Mouse (Mus musculus) embryo, embryonic 10 days (tissue): ENCODE data around the gene Msl1.

ENCODE experiments used
- DNase-seq: peaks from one replicate; pipeline ENCODE4 v3.0.0-alpha.2; 2015; ENCODE audit warnings: low spot score

Gene Msl1

DNA sequence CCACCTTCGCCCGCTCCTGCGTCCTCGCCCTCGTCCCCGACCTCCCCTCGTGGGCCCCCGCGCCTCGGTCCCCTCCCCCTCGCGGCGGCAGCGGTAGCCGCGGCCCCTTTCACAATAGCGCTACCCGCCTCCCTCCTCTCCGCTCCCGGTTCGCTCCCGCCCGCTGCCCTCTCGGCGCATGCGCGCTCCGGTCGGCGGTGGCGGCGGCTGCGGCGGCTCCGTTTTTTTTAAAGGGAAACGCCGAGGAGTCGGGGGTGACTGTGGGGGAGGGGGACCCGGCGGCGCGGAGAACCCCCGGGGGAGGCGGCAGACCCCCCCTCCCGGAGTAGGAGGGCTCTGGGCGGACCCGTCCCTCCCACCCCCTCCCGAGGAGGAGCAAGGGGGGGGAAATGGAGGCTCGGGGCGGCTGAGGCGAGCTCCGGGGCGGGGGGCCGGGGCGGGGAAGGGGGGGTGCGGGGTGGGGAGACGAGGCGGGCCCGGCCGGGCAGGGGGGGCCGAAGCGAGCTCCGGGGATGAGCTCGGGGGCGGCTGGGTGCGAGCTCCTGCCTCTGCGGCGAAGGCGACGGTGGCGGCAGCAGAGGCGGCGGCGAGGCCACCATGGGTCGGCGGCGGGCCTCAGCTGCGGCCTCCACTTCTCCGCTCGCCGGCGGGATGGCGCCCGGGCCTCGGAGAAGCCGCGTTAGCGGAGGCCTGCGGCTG, at the start of gene Msl1:
Msl1 (plus strand) TSS at position 502 of the 699 bp plus-strand sequence.
- peak; percentile 90 for DNase-seq

DNA sequence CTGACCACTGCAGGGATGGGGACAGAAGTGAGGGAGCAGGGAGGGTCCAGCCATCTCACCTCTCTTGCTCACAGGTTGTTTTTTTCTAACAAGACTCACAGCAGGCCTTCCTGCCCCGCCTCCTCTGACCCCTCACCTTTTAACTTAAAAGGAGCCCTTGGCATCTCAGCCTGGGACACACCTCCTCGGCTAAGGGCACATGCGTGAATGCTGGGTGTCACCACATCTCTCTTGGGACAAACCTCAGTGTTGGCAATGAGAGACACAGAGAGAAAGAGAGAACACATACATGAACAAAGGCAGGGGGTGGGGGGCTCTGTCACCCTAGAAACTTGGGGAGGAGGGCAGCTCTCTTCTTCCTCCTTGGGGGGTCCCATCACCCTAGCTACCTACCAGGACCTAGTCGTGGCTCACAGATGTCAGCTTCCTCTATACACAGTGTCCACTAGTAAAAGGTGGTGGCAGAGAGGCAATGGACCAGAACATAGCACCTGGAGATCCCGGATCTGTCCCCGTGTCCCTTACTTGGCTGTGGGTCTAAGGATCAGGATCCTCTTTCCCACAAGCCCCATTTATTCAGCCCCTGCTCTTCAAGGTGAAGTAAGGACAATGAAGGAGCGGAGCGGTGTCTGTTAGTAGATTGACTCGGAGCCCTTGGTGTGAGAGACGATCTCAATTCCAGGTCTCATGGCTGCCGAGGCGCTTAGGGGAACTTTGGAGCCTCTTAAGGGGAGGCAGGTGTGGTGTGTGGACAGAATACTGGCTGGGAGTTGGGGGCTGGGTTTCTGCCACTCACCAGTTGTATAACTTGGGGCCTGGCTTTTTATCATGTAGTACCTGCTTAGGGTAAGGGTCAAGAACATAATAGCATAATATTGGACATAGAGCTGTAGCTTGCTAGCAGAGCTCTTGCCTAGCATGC, 49.1 kb upstream of the Msl1 start:
- DNase-seq: no peak

DNA sequence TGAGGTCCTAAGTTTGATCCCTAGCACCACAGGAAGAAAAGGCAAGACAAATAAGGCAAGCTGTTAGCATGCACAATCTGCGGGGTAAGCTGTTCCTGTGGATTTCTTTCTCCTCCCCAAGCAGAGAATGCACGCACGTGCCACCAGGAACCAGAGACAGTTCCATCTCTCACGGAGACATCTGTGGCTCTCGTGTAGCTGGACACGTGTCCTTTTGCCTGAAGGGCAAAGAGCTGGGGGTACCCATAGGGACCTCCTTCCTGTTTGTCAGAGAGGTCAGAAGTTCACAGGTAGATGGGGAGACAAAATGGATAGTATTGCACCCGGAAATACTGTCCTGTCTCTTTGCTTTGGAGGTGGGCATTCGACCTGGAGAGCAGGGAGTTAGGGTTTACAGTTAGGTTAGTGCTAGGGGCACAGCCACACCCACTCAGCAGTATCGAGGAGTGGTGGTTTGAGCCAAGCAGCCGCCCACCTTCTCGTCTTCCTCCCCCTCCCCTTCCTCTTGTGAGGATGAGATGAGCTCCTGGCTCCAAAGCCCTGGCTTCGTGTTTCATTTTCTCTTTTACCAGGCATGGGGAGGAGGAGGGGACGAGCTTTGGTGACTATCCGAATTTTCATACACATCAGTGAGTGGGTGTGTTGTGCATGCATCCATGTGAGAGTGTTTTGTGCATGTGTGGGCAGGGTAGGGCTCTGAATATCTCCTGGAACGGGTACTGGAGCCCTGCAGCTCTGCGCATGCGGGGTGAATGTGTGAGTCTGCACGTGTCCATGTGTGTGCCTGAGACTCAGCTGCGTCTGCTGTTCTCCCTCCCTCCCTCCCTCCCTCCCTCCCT, 48.2 kb upstream of the Msl1 start:
- DNase-seq: peak; percentile 89

DNA sequence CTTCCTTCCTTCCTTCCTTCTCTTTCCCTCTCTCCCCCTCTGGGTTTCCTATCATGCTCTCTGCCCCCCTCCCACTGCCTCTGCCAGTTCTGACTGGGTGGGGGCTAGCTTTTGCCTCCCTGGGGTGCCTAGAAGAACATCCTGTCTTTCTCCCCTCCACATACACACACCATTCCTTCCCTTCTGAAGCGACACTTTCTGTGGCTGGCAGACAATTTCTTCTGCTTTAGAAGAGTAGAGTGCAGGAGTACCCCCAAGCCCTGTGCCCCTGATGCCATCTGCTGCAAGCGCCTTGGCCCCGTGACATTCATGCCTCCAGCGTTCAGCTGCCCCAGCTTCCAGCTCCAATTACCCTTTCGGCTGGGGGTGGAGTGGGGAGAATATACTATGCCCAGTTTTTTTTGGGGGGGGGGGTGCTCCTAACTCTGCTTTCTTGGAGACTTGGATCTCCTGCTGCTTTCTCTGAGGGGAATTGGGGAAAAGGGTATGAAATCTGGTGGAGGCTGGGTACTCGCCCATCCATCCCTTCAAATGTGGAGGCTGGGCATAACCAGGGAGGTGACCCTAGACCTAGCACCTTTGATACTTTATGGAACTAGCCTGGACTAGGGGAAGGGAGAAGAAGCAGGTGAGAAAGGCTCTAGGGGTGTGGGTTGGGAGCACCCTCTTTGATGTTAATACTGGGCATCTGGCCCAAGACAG, 47.4 kb upstream of the Msl1 start:
- no peak for DNase-seq

DNA sequence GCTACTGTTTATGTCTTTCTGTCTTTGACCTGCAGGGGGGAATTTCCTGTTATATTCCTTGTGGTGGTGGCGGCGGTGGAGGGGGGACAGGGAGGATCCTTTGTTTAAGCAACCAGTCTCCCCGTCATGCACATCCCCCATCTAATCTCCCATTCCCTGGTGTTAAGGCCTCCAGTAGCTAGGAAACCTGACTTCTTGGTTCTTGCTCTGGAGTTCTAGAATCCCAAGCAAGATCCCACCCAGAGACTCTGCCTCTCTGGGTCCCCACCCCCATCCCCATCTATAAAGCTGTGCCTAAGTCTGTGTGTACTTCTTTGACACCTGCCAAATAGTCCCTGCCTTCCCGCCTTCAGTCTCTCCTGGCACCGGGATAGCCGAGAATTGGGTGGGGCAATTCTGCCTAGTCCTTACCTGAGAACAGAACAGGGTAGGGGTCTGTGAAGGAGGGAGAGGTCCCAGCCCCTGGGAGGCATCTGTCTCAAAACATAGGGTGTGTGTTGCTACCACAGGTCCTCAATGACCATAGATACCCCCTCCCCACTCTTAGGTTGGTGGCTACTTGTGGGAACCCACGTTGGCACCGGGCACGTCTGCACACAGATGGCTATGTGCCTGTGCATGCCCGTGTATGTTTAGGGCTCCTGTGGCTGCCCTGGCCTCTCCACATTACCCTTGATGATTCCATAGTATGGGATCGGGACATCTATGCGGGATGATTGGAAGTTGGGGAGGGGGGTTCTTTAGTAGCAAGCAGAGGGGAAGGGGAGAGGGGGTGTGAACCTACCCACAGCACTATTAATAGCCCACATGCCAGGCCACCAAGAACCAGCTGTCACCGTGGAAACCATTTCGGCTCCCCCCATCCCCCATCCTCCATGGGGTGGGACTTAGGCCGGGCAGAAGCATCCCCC, 46.6 kb upstream of the Msl1 start:
- DNase-seq: peak; percentile 28

DNA sequence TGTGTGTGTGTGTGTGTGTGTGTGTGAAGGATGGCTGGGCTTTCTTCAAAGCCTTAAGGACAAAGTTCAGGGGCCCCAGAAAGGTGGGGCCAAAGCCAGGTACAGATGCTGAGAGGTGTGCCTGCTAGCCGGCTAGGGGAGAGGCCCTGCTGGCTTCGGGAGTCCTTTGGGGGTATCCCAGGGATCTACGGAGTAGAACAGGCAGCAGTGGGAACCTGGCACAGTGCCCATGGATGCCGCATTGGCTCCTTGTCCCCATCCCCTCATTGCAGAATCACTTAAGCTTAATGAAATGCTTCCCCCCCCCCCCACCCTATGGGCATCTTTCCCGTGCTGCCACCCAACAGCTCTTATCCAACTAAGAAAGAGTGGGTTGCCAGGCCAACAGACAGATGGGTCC, 45.6 kb upstream of the Msl1 start:
- DNase-seq: no peak

DNA sequence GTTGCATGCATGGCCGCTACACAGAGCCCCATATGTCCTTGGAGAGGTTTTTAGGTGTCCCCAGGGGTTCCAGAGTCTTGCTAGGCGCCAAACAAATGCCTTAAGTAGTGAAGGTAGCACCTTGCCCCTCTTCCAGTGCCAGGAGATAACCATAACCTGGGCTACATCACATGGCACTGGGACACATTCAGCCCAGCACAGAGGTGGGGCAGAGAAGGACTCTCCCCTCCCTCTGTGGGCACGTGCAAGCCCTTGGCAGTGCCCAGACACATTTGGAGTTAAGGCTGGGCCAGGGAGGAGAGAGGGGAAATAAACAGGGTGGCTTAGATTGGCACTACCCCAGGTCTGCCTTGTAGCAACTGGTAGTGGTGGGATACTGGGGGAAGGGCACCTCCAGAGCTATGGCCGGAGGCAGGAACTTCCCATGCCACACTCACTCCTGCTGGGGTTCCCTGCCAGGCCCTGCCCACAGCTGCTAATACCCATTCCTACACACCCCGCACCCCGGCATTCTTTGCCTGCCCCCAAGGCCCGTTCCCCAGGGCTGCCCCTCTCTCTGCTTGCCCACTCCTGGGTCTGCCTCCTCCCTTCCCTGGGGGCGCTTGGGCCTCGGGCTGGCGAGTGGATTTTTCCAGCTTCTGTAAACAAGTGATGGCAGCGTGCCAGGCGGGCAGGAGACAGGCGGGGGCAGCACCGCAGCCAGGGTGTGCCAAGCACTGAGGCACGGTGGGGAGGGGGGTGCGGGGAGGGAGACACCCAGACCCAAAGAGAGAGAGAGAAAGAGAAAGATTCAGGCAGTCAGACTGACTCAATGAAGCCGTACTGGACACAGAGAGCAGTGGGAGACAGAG, 44.7 kb upstream of the Msl1 start:
- no peak for DNase-seq

DNA sequence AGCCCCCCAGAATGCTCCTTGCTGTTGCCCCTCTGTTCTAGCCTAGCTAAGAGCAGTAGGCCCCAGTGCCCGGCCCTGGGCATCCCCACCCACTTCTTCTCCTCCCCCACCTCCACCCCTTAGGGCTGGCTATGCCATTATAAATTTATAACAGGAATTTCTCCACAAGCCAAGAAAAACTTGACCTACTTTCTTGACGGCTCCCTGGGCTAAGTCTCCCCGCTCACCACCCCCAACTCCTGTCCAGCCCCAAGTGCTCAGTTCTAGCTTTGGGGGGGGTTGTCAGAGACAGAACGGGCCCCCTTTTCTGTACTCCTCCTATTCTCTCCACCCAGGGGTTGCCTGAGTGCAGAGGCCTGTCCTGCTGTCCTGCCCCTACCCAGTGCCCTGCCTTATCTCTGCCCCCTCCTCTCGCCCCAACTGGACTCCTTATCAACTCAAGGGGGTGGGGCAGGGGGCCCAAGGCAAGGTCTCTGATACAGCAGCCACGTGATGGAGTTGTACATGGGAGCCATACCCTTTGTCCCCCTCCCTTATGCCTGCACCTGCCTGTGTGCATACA, 44.0 kb upstream of the Msl1 start:
- no peak for DNase-seq

DNA sequence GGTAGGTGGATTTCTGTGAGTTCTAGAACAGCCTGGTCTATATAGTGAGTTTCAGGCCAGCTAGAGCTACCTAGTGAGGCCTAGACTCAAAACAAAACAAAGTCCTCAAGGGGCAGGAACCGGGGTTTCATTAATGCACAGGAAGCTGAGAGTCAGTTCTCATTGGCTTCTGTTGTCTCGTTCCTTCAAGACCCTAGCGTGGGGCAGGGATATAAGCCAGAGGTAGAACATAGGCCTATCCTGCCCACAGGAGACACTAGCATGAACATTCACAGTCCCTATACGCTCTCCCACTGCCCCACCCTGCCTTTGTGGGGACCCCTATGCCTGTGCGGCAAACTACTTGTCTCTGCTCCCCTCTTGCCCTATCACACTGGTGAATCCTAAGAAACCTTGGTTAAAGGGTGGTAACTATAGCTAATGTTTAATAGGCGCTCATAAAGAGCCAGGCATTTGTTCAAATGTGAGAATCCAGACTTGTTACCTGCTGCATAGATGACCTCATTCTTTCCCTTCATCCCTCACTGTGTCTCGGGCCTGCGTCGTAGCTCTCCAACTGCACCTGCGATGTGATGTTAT, 42.7 kb upstream of the Msl1 start:
- DNase-seq: no peak

DNA sequence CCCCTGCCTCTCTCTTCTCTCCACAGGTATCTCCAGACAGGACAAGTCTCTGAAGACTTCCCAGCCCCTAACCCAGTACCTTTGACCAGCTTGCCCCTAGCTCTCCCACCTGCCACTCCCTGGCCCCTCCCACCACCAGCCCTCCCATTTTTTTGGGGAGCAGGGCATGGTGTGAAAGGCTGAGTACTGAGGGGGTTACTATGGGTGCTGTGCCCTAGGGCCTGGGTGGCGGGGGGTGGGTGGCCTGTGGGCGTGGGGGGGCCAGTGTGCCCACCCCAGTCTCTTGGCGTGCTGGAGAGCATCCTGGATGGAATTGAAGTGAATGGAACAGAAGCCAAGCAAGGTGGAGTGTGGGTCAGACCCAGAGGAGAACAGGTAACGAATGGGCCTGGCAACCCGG, 42.1 kb upstream of the Msl1 start:
- no peak for DNase-seq

DNA sequence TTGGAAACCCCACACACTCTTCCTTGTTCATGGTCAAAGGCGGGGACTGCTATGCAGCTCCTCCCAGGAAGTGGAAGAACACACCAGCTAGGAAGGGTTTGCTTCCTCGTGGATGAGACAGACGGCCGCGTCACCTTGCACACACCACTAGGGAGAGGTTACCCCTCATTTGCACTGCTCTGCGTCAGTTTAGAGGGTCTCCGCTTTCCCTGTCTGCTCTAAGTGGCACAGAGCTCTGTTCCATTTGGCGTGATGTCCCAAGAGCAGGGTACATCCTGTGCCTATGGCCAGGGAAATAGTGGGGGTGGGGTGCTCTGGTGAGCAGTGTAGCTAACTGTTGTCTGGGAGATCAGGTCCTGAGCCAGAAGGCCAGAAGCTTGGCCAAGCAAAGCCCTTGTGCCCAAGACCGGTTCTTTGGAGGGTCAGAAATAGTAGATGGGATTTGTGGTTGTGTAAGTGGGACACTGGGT, 41.1 kb upstream of the Msl1 start:
- no peak for DNase-seq

DNA sequence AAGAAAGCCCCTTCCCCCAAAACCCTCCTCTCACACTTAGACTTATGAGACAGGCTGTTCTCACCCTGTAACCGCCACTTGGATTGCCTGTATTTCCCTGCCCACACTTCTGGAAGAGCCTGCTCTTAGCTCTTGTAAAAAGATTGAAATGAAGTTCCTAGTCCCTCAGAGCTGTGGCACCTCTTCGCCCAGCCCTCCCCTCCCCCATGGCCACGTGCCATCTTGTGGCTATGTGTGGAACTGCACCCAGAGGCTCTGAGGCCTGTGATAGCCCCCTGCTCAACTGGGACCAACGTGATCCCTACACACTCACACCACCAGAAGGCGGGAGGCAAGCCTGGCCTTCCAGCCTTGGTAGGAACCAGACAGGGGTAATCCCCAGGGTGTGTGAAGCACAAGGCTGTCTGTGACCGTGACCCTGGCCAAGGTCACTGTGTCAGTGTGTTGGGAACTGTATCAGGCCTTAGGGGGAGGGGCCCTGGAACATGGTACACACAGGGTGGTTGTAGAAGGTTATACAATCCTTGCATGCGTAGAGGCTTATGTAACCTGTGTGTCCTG, 40.6 kb upstream of the Msl1 start:
- DNase-seq: peak; percentile 84

DNA sequence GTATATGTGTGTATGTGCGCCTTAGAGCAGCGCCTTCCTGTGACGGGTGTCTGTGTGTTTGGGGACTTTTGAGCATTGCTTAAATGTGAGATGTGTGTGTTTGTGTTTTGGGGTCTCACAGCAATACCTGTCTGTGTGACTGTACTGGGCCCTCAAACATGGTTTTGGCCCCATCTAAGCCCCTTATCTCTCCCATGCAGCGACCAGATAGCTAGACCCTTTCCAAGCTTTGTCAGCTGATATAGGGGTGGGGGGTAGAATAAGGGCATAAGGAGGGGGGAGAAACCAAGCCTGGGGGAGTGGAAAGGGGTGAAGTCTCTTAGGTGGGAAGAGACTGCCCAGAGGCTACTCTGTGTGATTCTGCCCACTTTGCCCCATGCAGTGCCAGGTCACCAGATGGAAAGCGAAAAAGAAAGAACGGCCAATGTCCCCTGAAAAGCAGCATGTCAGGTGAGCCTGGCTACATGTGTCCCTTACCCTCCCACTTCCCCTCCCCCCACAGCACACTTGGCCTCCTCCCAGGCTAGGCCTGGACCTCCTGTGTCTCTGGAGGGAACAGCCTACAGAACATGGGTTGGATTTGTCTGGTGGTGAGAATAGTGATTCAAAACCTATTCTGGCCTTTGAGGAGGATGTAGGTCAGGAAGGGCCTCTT, 39.5 kb upstream of the Msl1 start:
- no peak for DNase-seq

DNA sequence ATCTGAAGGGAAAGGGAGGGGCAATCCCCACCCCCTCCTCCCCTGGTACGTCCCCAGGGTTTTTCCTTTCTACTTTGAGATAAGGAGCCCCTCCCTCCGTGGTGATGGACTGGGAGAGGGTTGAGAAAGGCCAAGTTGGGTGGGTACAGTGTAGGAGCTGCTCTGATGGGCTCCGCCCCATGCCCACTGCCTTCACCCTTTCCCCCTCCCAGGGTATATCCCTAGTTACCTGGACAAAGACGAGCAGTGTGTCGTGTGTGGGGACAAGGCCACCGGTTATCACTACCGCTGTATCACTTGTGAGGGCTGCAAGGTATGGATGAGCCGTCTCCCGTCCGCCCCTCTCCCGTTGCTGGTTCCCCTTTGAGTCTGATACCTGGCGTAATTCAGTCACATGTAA, 38.6 kb upstream of the Msl1 start:
- DNase-seq: no peak

DNA sequence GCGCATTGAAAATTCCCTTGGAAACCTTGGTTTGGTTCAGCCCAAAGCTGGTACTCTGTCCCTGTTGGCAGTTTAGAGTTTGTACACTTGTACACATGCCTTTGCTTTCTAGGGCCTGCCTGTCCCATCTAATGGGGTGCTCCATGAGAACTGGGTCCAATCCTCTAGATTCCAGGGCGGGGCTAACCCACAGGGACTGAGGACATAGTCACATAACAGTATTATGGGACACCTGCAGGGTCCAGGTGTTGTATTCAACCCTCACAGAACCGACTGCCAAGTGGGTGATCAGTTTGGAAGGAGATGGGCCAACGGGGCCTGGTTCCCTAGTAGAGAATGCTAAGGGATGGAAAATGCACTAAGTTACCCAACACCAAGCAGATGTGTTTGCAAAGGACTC, 33.4 kb upstream of the Msl1 start:
- DNase-seq: no peak

DNA sequence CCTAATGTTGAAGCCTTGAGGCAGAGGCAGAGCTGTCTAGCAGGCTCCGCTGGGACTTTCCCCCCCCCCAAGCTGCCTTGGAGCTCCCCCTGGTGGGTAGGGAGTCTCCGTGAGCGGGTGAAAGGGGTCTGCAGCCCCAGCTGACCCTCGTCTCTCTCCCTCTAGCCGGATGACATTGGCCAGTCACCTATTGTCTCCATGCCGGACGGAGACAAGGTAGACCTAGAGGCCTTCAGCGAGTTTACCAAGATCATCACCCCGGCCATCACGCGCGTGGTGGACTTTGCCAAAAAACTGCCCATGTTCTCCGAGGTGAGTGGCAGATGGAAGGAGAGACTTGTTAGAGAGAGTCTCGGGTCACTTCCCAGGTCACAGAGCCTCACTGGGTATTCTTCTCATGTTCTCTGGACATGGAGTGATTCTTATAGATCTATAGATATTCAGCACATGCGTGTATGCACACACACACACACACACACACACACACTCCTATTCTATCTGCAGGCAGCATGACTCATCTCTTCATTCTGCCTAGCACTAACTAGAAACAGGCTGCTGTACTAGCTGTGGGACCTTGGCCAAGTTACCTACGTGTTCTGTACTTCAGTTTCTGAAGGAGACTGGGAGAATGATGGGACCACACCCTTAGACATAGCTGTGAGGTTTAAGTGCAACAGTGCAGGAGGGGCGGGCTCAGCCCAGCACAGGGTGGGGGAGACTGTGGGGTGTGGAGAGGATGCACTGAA, 32.4 kb upstream of the Msl1 start:
- no peak for DNase-seq

DNA sequence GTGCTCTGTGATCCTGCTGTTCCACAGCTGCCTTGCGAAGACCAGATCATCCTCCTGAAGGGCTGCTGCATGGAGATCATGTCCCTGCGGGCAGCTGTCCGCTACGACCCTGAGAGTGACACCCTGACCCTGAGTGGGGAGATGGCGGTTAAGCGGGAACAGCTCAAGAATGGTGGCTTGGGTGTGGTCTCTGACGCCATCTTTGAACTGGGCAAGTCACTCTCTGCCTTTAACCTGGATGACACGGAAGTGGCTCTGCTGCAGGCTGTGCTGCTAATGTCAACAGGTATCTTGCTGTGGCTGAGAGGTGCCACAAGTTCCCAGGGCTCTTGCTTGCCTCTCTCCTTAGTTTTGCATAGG, 31.8 kb upstream of the Msl1 start:
- no peak for DNase-seq

DNA sequence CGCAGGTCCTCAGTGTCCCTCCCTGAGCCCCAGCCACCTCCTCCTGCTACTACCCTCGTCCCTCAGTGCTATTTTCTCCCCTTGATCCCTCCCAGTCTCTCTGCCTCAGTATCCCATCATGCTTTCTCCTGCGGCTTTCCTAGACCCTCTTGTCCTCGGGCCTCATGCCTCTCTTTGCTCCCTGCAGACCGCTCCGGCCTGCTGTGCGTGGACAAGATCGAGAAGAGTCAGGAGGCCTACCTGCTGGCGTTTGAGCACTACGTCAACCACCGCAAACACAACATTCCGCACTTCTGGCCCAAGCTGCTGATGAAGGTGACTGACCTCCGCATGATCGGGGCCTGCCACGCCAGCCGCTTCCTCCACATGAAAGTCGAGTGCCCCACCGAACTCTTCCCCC, 31.2 kb upstream of the Msl1 start:
- DNase-seq: no peak
